Mouse (Mus musculus): ENCODE data around the gene Slc25a38. TPM values are rescaled to one million over a fixed set of nuclear protein-coding genes. Genes with fewer than 3 reads are reported as not detected.

The Slc25a38 gene
- polyA plus RNA-seq, 1 experiment from 2014 or later, result 18.7 TPM

DNA sequence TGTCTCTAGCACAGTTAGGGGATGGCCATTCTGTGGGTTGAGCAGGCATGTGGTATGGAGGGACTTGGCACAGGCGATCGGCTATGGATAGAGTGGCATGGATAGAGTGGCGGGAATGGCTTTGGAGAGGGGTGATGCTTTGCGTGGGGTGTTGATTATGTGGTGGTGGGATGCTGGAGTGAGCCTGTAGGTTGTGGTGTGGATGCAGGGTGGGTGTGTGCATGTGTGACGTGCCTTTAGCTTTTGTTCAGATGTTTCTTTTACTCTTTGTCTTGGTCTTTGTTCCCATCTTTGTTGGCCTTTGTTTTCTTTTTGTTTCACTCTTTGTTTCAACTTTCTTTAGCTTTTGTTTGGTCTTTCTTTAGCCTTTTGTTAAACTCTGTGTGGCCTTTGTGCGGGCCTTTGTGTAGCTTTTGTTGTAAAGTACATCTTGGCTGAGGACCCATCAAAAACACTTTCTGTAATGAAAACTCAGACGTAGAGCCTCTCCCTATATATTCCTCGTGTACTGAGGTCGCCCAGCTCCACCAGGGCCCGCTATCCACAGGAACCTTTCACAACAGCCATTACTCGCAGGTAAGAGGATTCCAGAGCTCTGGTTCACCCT, 39.2 kb downstream of the Slc25a38 start, which contains the start of gene Mobp:
TSS of gene Mobp (plus strand) at position 486 of the 607 bp plus-strand sequence.
- 69% methylated on average over 11 of the region's 11 CpGs for WGBS
- H3K27me3 ChIP-seq (replicated peaks), result 0 out of 2 replicates have a peak, but pooled peaks cover 3% of the 10 kb centered on the region
- ATAC-seq (ENCODE audit: extremely low read depth, insufficient number of reproducible peaks, low FRiP score, low TSS enrichment), result no peak

DNA sequence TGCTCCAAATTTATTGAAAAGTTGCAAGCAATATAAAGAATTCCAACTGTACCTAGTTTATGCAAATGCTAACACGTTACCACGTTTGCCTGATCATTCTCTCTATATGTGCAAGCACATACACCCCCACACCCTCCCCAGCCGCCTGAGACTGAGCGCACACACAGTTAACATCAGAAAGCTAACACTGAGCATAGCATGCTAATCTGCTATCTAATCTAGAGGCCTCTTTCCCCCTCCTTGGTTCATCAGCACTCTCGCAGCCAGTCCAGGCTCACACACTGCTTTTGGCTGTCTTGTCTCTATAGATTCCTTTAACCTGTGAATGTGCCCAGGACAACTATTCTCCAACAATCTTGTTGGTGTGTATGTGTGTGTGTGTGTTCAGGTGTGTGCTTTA, 41.0 kb downstream of the Slc25a38 start:
- Histone ChIP-seq H3K36me3 (no peaks in the 10 kb centered on the region), H3K9ac (no peak overlapping the region), H3K27ac (replicated peaks) (no peak overlapping the region), H3K4me3 (no peak overlapping the region), H3K9me3 (no peaks in the 10 kb centered on the region), H3K27me3 (replicated peaks) (0 out of 2 replicates have a peak, but pooled peaks cover 3% of the 10 kb centered on the region), H3K4me2 (no peak overlapping the region), H3K4me1 (no peaks in the 10 kb centered on the region)
- no peak for ATAC-seq (ENCODE audit: extremely low read depth, insufficient number of reproducible peaks, low FRiP score, low TSS enrichment)
- WGBS, result 62% methylated on average over 5 of the region's 5 CpGs

More for the DNA sequence above, 39.2 kb downstream of the Slc25a38 start, which contains the start of gene Mobp:
- Histone ChIP-seq H3K4me1 (no peaks in the 10 kb centered on the region), H3K27ac (replicated peaks) (no peak within 1 kb of the TSS), H3K4me3 (no peak within 1 kb of the TSS), H3K4me2 (no peak within 1 kb of the TSS), H3K9ac (no peak within 1 kb of the TSS), H3K9me3 (no peaks in the 10 kb centered on the region), H3K36me3 (no peaks in the 10 kb centered on the region)

DNA sequence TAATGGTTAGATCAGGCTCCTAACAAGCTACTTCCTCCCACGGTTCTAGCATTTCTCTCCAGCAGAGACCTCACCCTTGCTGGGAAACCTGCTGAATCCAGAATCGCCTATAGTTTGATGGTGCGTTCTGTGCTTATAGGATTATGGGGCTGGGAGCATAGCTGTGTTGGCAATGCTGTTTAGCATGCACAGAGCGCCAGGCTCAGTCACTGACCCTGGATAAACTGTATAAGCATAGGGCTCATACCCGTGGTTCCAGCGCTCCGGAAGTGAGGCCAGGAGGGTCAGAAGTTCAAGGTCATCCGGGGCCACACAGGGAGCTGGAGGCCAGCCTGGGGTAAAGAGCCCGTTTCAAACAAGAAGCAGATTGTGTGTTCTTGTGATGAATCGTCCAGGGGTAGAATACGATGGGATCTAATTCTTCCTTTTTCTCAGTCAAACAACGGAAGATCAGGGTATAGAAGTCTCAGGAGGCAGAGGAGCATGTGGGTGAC, 41.8 kb downstream of the Slc25a38 start:
- ATAC-seq (ENCODE audit: extremely low read depth, insufficient number of reproducible peaks, low FRiP score, low TSS enrichment), result no peak
- Histone ChIP-seq H3K9me3 (no peaks in the 10 kb centered on the region), H3K4me3 (no peak overlapping the region), H3K27me3 (replicated peaks) (0 out of 2 replicates have a peak, but pooled peaks cover 3% of the 10 kb centered on the region), H3K27ac (replicated peaks) (no peak overlapping the region), H3K36me3 (no peaks in the 10 kb centered on the region), H3K4me2 (no peak overlapping the region), H3K4me1 (no peaks in the 10 kb centered on the region), H3K9ac (no peak overlapping the region)
- WGBS, result 70% methylated on average over 12 of the region's 12 CpGs

DNA sequence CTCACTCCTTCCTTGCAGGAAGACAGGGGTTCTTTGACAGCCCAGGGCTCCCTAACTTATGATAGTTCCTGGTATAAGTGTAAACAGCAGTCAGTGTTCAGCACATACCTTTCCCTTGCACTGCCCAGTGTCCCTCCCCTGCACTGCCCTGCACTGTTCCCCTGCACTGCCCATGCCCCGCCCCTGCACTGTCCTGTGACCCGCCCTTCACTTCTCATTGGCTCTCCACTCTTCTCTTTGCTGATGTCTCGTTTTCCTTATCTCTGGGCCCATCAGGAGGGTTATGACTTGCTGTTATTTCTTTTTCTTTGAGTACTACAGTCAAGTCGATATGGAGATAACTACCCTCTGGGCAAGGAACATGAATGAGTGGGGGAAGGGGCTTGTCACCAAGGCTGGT, 47.9 kb downstream of the Slc25a38 start:
- no peak for ATAC-seq (ENCODE audit: extremely low read depth, insufficient number of reproducible peaks, low FRiP score, low TSS enrichment)
- WGBS, result 30% methylated on average over 4 of the region's 4 CpGs

DNA sequence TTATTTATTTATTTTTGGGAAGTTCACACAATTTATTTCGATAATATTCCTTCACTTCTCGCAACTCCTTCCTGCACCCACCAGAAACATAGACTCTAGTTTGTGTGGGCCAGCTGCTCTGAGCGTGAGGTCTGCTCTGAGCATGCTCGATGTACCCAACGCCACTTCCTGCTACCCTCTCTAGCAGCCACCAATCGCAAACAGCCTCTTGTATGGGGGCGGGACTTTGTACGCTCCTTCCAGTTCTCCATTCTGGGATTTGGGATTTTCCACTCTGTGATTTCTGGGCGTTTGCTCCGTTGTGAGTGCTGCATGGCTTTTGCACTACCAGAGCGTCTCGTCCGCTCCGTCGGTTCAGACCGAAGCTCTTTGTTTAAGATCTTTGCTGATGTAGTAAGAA, 53.7 kb downstream of the Slc25a38 start:
- no peak overlapping the region for H3K27ac ChIP-seq (replicated peaks)
- no peak overlapping the region for H3K4me3 ChIP-seq
- 80% methylated on average over 16 of the region's 16 CpGs for WGBS
- no peak overlapping the region for H3K9ac ChIP-seq
- H3K4me2 ChIP-seq, result no peak overlapping the region
- no peaks in the 10 kb centered on the region for H3K4me1 ChIP-seq
- no peaks in the 10 kb centered on the region for H3K36me3 ChIP-seq
- H3K9me3 ChIP-seq, result no peaks in the 10 kb centered on the region
- ATAC-seq (ENCODE audit: extremely low read depth, insufficient number of reproducible peaks, low FRiP score, low TSS enrichment), result no peak
- peaks cover 22% of the 10 kb centered on the region for H3K27me3 ChIP-seq (replicated peaks)

More for the DNA sequence above, 47.9 kb downstream of the Slc25a38 start:
- Histone ChIP-seq H3K27me3 (replicated peaks) (no peaks in the 10 kb centered on the region), H3K4me3 (no peak overlapping the region), H3K9me3 (no peaks in the 10 kb centered on the region), H3K9ac (no peak overlapping the region), H3K27ac (replicated peaks) (no peak overlapping the region), H3K4me1 (no peaks in the 10 kb centered on the region), H3K36me3 (no peaks in the 10 kb centered on the region), H3K4me2 (no peak overlapping the region)

DNA sequence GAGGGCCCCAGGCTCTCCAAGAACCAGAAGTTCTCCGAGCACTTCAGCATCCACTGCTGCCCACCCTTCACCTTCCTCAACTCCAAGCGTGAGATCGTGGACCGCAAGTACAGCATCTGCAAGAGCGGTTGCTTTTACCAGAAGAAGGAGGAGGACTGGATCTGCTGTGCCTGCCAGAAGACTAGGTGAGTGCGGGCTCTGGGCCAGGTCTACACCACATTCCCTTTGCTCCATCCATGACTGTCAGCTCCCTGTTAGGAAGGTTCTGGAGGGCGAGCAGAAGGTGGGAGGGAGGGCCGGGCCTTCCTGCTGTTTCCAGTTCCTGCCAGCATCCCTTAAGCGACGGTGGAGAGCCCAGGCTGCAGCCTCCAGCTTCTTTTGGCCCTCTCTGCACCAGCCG, 57.7 kb downstream of the Slc25a38 start:
- no peak overlapping the region for H3K9ac ChIP-seq
- peaks cover 6% of the 10 kb centered on the region; the same call in 1 of the 2 replicates for H3K9me3 ChIP-seq
- H3K27me3 ChIP-seq (replicated peaks), result peaks cover 40% of the 10 kb centered on the region
- no peak overlapping the region for H3K4me2 ChIP-seq
- no peak for ATAC-seq (ENCODE audit: extremely low read depth, insufficient number of reproducible peaks, low FRiP score, low TSS enrichment)
- 52% methylated on average over 11 of the region's 11 CpGs for WGBS
- no peak overlapping the region for H3K27ac ChIP-seq (replicated peaks)
- no peaks in the 10 kb centered on the region for H3K4me1 ChIP-seq
- H3K36me3 ChIP-seq, result no peaks in the 10 kb centered on the region
- no peak overlapping the region for H3K4me3 ChIP-seq

DNA sequence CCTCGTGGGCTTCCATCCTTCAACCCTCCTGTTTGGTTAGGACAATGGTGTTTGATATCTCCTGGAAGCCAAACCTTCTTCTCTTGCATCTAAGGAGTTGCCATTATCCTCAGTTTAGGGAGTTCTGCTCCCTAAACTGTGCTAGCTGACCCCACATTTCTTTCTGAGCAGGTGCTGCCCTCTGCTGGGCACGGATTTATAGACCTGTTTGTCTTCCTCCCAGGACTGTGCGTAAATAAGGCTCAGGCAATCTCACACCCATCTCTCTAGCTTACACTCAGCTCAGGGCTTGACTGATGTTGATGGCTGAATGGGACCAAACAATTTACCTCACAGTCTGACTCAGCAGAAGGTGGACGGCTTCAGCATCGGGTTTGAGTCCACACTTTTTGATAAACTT, 61.1 kb downstream of the Slc25a38 start:
- 38% methylated on average over 5 of the region's 5 CpGs for WGBS

More for the DNA sequence above, 61.1 kb downstream of the Slc25a38 start:
- H3K4me1 ChIP-seq, result no peaks in the 10 kb centered on the region
- H3K27me3 ChIP-seq (replicated peaks), result peaks cover 40% of the 10 kb centered on the region
- H3K4me2 ChIP-seq, result no peak overlapping the region
- H3K9ac ChIP-seq, result no peak overlapping the region
- no peak overlapping the region for H3K27ac ChIP-seq (replicated peaks)
- no peak overlapping the region for H3K4me3 ChIP-seq
- no peak for ATAC-seq (ENCODE audit: extremely low read depth, insufficient number of reproducible peaks, low FRiP score, low TSS enrichment)
- no peaks in the 10 kb centered on the region for H3K36me3 ChIP-seq
- peaks cover 6% of the 10 kb centered on the region; the same call in 1 of the 2 replicates for H3K9me3 ChIP-seq

Other genes starting within 250 kb of the Slc25a38 start
- 35.6 and 36.9 TPM in 2 replicates for gene Wdr48, start 215.5 kb upstream of the Slc25a38 start, polyA plus RNA-seq (2015; fragmentation: Nextera tagmentation; extraction: Ambion mirVana)
- gene Gorasp1, start 172.8 kb upstream of the Slc25a38 start, polyA plus RNA-seq (2015; fragmentation: Nextera tagmentation; extraction: Ambion mirVana), result 21.4 and 23.8 TPM in 2 replicates
- gene Ttc21a, start 172.8 kb upstream of the Slc25a38 start, polyA plus RNA-seq (2015; fragmentation: Nextera tagmentation; extraction: Ambion mirVana), result 0.17 and 0.27 TPM in 2 replicates
- 5.7 and 6.8 TPM in 2 replicates for gene Csrnp1, start 125.7 kb upstream of the Slc25a38 start, polyA plus RNA-seq (2015; fragmentation: Nextera tagmentation; extraction: Ambion mirVana)
- 44.6 and 47.2 TPM in 2 replicates for gene Xirp1, start 86.8 kb upstream of the Slc25a38 start, polyA plus RNA-seq (2015; fragmentation: Nextera tagmentation; extraction: Ambion mirVana)
- 7.2 and 9.3 TPM in 2 replicates for gene Cx3cr1, start 40.5 kb upstream of the Slc25a38 start, polyA plus RNA-seq (2015; fragmentation: Nextera tagmentation; extraction: Ambion mirVana)
- 0.13 TPM in 1 of 2 replicates, not detected in the other for gene Ccr8, start 18.3 kb upstream of the Slc25a38 start, polyA plus RNA-seq (2015; fragmentation: Nextera tagmentation; extraction: Ambion mirVana)
- gene Rpsa, start 17.3 kb downstream of the Slc25a38 start, polyA plus RNA-seq (2015; fragmentation: Nextera tagmentation; extraction: Ambion mirVana), result 944 and 956 TPM in 2 replicates
- gene Mobp, start 39.3 kb downstream of the Slc25a38 start, polyA plus RNA-seq (2015; fragmentation: Nextera tagmentation; extraction: Ambion mirVana), result not detected in 2 replicates
- 0.36 and 0.66 TPM in 2 replicates for gene Myrip, start 191.1 kb downstream of the Slc25a38 start, polyA plus RNA-seq (2015; fragmentation: Nextera tagmentation; extraction: Ambion mirVana)

Measured in heart, embryonic 13.5 days (tissue).